Mouse (Mus musculus) kidney, adult 9 months (tissue): ENCODE measurements at regions not wholly inside any gene's neighbourhood (a gene's known extent, or its start where the extent isn't known, plus 50 kb on each side); places are given as distances from the start of the nearest gene placed in this dataset.
A peak's percentile ranks its signal among the peaks of the same experiment; 100 is the strongest.

Experiments used
- DNase-seq: peaks from one replicate; pipeline ENCODE4 v3.0.0; 2022

- no peak for DNase-seq
Measured at GRCm38 (mm10) chr4:26273754-26274153, 72.9 kb downstream of the Manea start.

GRCm38 (mm10) chr4:26259230-26260029 is 87.3 kb downstream of the Manea start:
- no peak for DNase-seq

- DNase-seq: no peak
Measured at GRCm38 (mm10) chr4:26255889-26256288, 90.8 kb downstream of the Manea start.

GRCm38 (mm10) chr4:26247925-26248856 is 98.5 kb downstream of the Manea start:
- DNase-seq: peak; percentile 69

GRCm38 (mm10) chr4:26223267-26223666 is 123.4 kb downstream of the Manea start:
- DNase-seq: no peak
